In the genomic region with DNA sequence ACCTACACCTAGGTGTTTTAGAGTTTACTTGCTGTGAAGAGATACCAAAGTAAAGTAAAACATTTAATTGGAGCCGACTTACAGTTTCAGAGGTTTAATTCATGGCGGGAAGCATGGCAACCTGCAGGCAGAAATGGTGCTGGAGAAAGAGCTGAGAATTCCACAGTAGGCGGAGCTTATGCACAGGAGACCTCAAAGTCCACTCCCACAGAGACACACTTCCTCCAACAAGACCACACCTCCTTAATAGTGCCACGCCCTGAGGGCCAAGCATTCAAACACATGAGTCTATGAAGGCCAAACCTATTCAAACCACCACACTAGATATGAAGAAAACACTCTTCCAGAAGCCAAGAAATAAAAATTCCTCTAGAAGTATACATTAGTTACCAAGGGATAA, we compare ENCODE assay signal across 16 mouse cellular contexts.
"Had no signal": no experiment of that assay in that cellular context is flagged by ENCODE, and none has a peak within 500 bp of the region (broad histone marks: within the 10 kb centered on the region; RNA-seq: fewer than 3 reads in every experiment).

No protein-coding gene starts in this region.

- H3K27me3 ChIP-seq: lung, embryonic 15.5 days; megakaryocyte, embryonic 14.5 days; midbrain, embryonic 13.5 days; midbrain, embryonic 15.5 days; neural tube, embryonic 12.5 days had no signal

- DNase-seq: liver, postnatal 0 days; lung, adult 2 months; lung, postnatal 14 days; lung, postnatal 36 days; right cerebral cortex, postnatal 25 days; right cerebral cortex, postnatal 4 days; spleen, adult 18-20 months; thymus, adult 18-20 months; thymus, postnatal 25 days; thymus, postnatal 4 days had no signal

- H3K4me3 ChIP-seq: lung, embryonic 15.5 days; megakaryocyte, embryonic 14.5 days; midbrain, embryonic 13.5 days; midbrain, embryonic 15.5 days; neural tube, embryonic 12.5 days had no signal

- H3K36me3 ChIP-seq: lung, embryonic 15.5 days; midbrain, embryonic 13.5 days; midbrain, embryonic 15.5 days; neural tube, embryonic 12.5 days had no signal

- H3K27ac ChIP-seq: lung, embryonic 15.5 days; macrophage; midbrain, embryonic 13.5 days; midbrain, embryonic 15.5 days; neural tube, embryonic 12.5 days had no signal

- H3K9ac ChIP-seq: liver, postnatal 0 days; lung, embryonic 15.5 days; midbrain, embryonic 13.5 days; midbrain, embryonic 15.5 days; neural tube, embryonic 12.5 days had no signal

- H3K4me1 ChIP-seq: lung, embryonic 15.5 days; midbrain, embryonic 13.5 days; midbrain, embryonic 15.5 days; neural tube, embryonic 12.5 days had no signal

- H3K9me3 ChIP-seq: lung, embryonic 15.5 days; midbrain, embryonic 15.5 days had no signal
